8 mouse cellular contexts compared by ENCODE assay signal in the genomic region with DNA sequence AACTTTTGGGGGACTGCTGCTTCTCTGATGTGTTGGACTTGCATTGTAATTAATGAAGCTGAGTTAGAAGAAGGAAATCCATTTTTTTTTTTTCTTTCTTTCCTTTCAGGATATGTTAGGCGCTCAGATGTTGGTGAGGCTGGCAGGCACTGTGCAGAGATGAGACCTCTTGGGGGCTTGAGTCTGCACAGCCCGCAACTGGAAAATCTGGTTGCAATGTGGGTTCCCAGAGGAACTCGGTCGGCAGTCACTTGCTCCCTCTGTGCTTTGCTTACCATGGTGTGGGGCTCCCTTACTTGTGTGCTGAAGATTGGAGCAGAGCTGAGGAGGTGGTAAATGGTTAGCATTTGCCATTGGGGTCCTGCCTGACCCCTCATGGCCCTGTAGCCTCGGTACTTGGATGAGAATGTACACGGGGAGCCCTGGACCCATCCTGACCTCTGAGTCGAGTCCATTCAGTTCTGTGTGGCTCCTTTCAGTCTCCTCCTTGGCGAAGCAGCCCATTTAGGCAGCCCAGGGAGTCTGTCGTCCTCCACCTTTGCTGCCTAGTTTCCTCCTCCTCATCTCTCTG. TPM values are rescaled to one million over a fixed set of nuclear protein-coding genes. Genes with fewer than 3 reads are reported as not detected.
DNase-seq lines count a peak whose midpoint lies in the region; ATAC-seq and TF ChIP-seq lines count a peak whose summit lies in the region.

No protein-coding gene starts in this region.

- H3K4me3 ChIP-seq in left cerebral cortex, adult 2 months = peak overlapping the region; percentile 87
- peak overlapping the region; percentile 75 for H3K4me3 ChIP-seq in cortical plate, adult 2 months (ENCODE audit: insufficient read depth, low read length)
- H3K4me3 ChIP-seq in hindbrain, postnatal 0 days (ENCODE audit: low read length) = peak overlapping the region; percentile 77
- peak overlapping the region; percentile 72 for H3K4me3 ChIP-seq in midbrain, embryonic 16.5 days (ENCODE audit: low read depth, low read length)

- H3K36me3 ChIP-seq in hindbrain, postnatal 0 days (ENCODE audit: insufficient read depth, low read length) = no peaks in the 10 kb centered on the region
- H3K36me3 ChIP-seq in midbrain, embryonic 16.5 days (ENCODE audit: control insufficient read depth, insufficient read depth, low read length) = no peaks in the 10 kb centered on the region

- intact Hi-C loops in left cerebral cortex, adult 2 months (cut with DNase I) = loop anchor here (5.0 kb wide), 1 partner anchor 62 kb away; a partner anchor contains a TSS

- 0 out of 2 replicates have a peak, but pooled peaks have one; percentile 17 for ATAC-seq in hindbrain, postnatal 0 days
- ATAC-seq in midbrain, embryonic 16.5 days = 0 out of 2 replicates have a peak, but pooled peaks have one; percentile 22

- peak overlapping the region; percentile 93; the same call in 1 of the 2 replicates for H3K27ac ChIP-seq in left cerebral cortex, adult 2 months
- H3K27ac ChIP-seq in cortical plate, adult 2 months (ENCODE audit: insufficient read depth, low read length) = peak overlapping the region; percentile 97; the same call in 1 of the 2 replicates
- H3K27ac ChIP-seq in hindbrain, postnatal 0 days = peak overlapping the region; percentile 32; the same call in 1 of the 2 replicates
- H3K27ac ChIP-seq in midbrain, embryonic 16.5 days (ENCODE audit: low read length) = no peak overlapping the region

- 35% methylated on average over 9 of the region's 9 CpGs for WGBS in hindbrain, postnatal 0 days
- WGBS in midbrain, embryonic 16.5 days = 41% methylated on average over 9 of the region's 9 CpGs

- peaks cover 5% of the 10 kb centered on the region for H3K4me1 ChIP-seq in cortical plate, adult 2 months (ENCODE audit: control insufficient read depth, insufficient read depth, low read length)
- H3K4me1 ChIP-seq in hindbrain, postnatal 0 days (ENCODE audit: insufficient read depth, low read length) = no peaks in the 10 kb centered on the region; the same call in 1 of the 2 replicates
- peaks cover 7% of the 10 kb centered on the region; the same call in 1 of the 2 replicates for H3K4me1 ChIP-seq in midbrain, embryonic 16.5 days (ENCODE audit: control insufficient read depth, insufficient read depth, low read length)

- TF ChIP-seq CTCF in left cerebral cortex, adult 2 months (IDR thresholded peaks at IDR 0.05) = no peak
- no peak for TF ChIP-seq CTCF in cortical plate, adult 2 months (IDR thresholded peaks at IDR 0.05; ENCODE audit: extremely low read depth, insufficient read depth, low read length)
- TF ChIP-seq CTCF in hindbrain, postnatal 0 days (IDR thresholded peaks at IDR 0.05; ENCODE audit: low read depth) = no peak

- H3K9ac ChIP-seq in hindbrain, postnatal 0 days (replicated peaks; ENCODE audit: low read length) = peak overlapping the region; percentile 59
- peak overlapping the region; percentile 85 for H3K9ac ChIP-seq in midbrain, embryonic 16.5 days (ENCODE audit: low read depth, low read length)

- H3K9me3 ChIP-seq in hindbrain, postnatal 0 days (ENCODE audit: low read length) = no peaks in the 10 kb centered on the region
- H3K9me3 ChIP-seq in midbrain, embryonic 16.5 days (replicated peaks; ENCODE audit: control insufficient read depth, low read length, poor library complexity, severe bottlenecking) = no peaks in the 10 kb centered on the region

- no peaks in the 10 kb centered on the region for H3K27me3 ChIP-seq in hindbrain, postnatal 0 days (ENCODE audit: insufficient read depth, low read length)
- H3K27me3 ChIP-seq in midbrain, embryonic 16.5 days (ENCODE audit: control insufficient read depth, insufficient read depth, low read depth, low read length) = no peaks in the 10 kb centered on the region

- peak overlapping the region; percentile 93 for H3K4me2 ChIP-seq in hindbrain, postnatal 0 days (ENCODE audit: low read depth, low read length)
- H3K4me2 ChIP-seq in midbrain, embryonic 16.5 days (ENCODE audit: low read length) = peak overlapping the region; percentile 88

- DNase-seq in left cerebral cortex, adult 2 months (ENCODE audit: extremely low spot score in 1 of 2, low spot score in 2 of 2) = peak in 1 of 2 experiments; percentile 18
- no peak for DNase-seq in left cerebral cortex, adult 18-20 months (ENCODE audit: low spot score in 2 of 2)
- no peak for DNase-seq in hindbrain, postnatal 0 days (ENCODE audit: low spot score)
- DNase-seq in spleen, postnatal 4 days (ENCODE audit: low spot score in 2 of 2) = no peak
- no peak for DNase-seq in adrenal gland, postnatal 36 days
- no peak for DNase-seq in cerebellum, postnatal 4 days (ENCODE audit: low spot score in 2 of 2)

- TF ChIP-seq POLR2A in cortical plate, adult 2 months (IDR thresholded peaks at IDR 0.05; ENCODE audit: extremely low read depth, insufficient read depth, low read length) = no peak

RNA-seq across cellular contexts. Expression of a gene that starts 0.6 kb away (rescaled TPM):
- 10 to 100 TPM; 10.2 to 11.3 TPM for total RNA-seq in left cerebral cortex, adult 2 months (2021)
- 10 to 100 TPM in 1 of 2 experiments, 1 to 10 TPM in 1; 9.5 to 10.4 TPM for total RNA-seq in left cerebral cortex, adult 18-20 months (2021)
- 11.4 and 13.9 TPM in 2 replicates for polyA plus RNA-seq in cortical plate, adult 2 months (2012; rRNA removed)
- total RNA-seq in hindbrain, postnatal 0 days (2014; rRNA removed) = 3.2 and 7.9 TPM in 2 replicates
- 3.9 and 4.1 TPM in 2 replicates for polyA plus RNA-seq in hindbrain, postnatal 0 days (2015; fragmentation: Nextera tagmentation; extraction: Ambion mirVana)
- 3.8 and 4.5 TPM in 2 replicates for polyA plus RNA-seq in midbrain, embryonic 16.5 days (2015; fragmentation: Nextera tagmentation; extraction: Ambion mirVana)
- total RNA-seq in adrenal gland, postnatal 36 days (2021) = 10 to 100 TPM in 1 of 2 experiments, 1 to 10 TPM in 1; 8.2 to 17.6 TPM

RNA-seq across cellular contexts. Expression of a gene that starts 14.6 kb away (rescaled TPM):
- 100 to 1,000 TPM; 142 to 143 TPM for total RNA-seq in left cerebral cortex, adult 2 months (2021)
- total RNA-seq in left cerebral cortex, adult 18-20 months (2021) = 100 to 1,000 TPM; 143 to 157 TPM
- 123 and 124 TPM in 2 replicates for polyA plus RNA-seq in cortical plate, adult 2 months (2012; rRNA removed)
- total RNA-seq in hindbrain, postnatal 0 days (2014; rRNA removed) = 125 and 136 TPM in 2 replicates
- polyA plus RNA-seq in hindbrain, postnatal 0 days (2015; fragmentation: Nextera tagmentation; extraction: Ambion mirVana) = 357 and 367 TPM in 2 replicates
- 414 and 443 TPM in 2 replicates for polyA plus RNA-seq in midbrain, embryonic 16.5 days (2015; fragmentation: Nextera tagmentation; extraction: Ambion mirVana)
- 100 to 1,000 TPM; 186 to 187 TPM for total RNA-seq in adrenal gland, postnatal 36 days (2021)

RNA-seq across cellular contexts. Expression of a gene that starts 45.8 kb away (rescaled TPM):
- total RNA-seq in left cerebral cortex, adult 2 months (2021) = not detected
- total RNA-seq in left cerebral cortex, adult 18-20 months (2021) = not detected
- not detected in 2 replicates for polyA plus RNA-seq in cortical plate, adult 2 months (2012; rRNA removed)
- total RNA-seq in hindbrain, postnatal 0 days (2014; rRNA removed) = not detected in 2 replicates
- not detected in 2 replicates for polyA plus RNA-seq in hindbrain, postnatal 0 days (2015; fragmentation: Nextera tagmentation; extraction: Ambion mirVana)
- polyA plus RNA-seq in midbrain, embryonic 16.5 days (2015; fragmentation: Nextera tagmentation; extraction: Ambion mirVana) = not detected in 2 replicates
- total RNA-seq in adrenal gland, postnatal 36 days (2021) = not detected
